In genomic region chr5:53591683-53592050, GRCm38 (mm10) we compare ENCODE assay signal across 8 mouse cellular contexts.
A peak's percentile ranks its signal among the peaks of the same experiment; 100 is the strongest.
DNase-seq lines count a peak whose midpoint lies in the region; ATAC-seq and TF ChIP-seq lines count a peak whose summit lies in the region.

No protein-coding gene starts in this region.

- H3K4me2 ChIP-seq in heart, postnatal 0 days (ENCODE audit: low read depth, low read length) = peak overlapping the region; percentile 99
- peak overlapping the region; percentile 85 for H3K4me2 ChIP-seq in forebrain, postnatal 0 days (ENCODE audit: low read depth)
- H3K4me2 ChIP-seq in midbrain, embryonic 11.5 days = peak overlapping the region; percentile 85

- 7% methylated on average over 8 of the region's 8 CpGs for WGBS in heart, postnatal 0 days
- under 1% methylated on average over 8 of the region's 8 CpGs for WGBS in forebrain, postnatal 0 days
- WGBS in midbrain, embryonic 11.5 days = 1% methylated on average over 8 of the region's 8 CpGs

- peak overlapping the region; percentile 96 for H3K9ac ChIP-seq in heart, postnatal 0 days (replicated peaks; ENCODE audit: low read depth, low read length)
- H3K9ac ChIP-seq in ES-E14 (ENCODE audit: insufficient read depth, low read depth, low read length, poor library complexity, severe bottlenecking) = peak overlapping the region; percentile 93
- peak overlapping the region; percentile 82 for H3K9ac ChIP-seq in forebrain, postnatal 0 days
- H3K9ac ChIP-seq in midbrain, embryonic 11.5 days (ENCODE audit: low read length) = peak overlapping the region; percentile 98

- no peak for TF ChIP-seq EP300 in heart, postnatal 0 days (IDR thresholded peaks at IDR 0.05; ENCODE audit: low read depth)

- peak overlapping the region; percentile 98 for H3K27ac ChIP-seq in heart, postnatal 0 days (ENCODE audit: low read depth)
- H3K27ac ChIP-seq in ES-E14 (ENCODE audit: insufficient read depth, low read depth, low read length, poor library complexity, severe bottlenecking) = peak overlapping the region; percentile 97; the same call in 1 of the 2 replicates
- H3K27ac ChIP-seq in forebrain, postnatal 0 days (ENCODE audit: low read depth, low read length) = peak overlapping the region; percentile 98; the same call in 1 of the 2 replicates
- peak overlapping the region; percentile 91; the same call in 1 of the 2 replicates for H3K27ac ChIP-seq in midbrain, embryonic 11.5 days (ENCODE audit: low read depth, low read length)

- peak overlapping the region; percentile 89 for H3K4me3 ChIP-seq in heart, postnatal 0 days (ENCODE audit: low read depth, low read length)
- H3K4me3 ChIP-seq in ES-E14 (ENCODE audit: insufficient read depth in 1 of 2, low read depth in 1 of 2, low read length in 2 of 2, poor library complexity in 1 of 2, severe bottlenecking in 1 of 2) = peak overlapping the region; percentile 85 to 94
- peak overlapping the region; percentile 79 for H3K4me3 ChIP-seq in forebrain, postnatal 0 days (ENCODE audit: low read depth, low read length)
- H3K4me3 ChIP-seq in midbrain, embryonic 11.5 days (ENCODE audit: low read depth, low read length) = peak overlapping the region; percentile 92

- H3K4me1 ChIP-seq in heart, postnatal 0 days (ENCODE audit: control insufficient read depth, insufficient read depth) = peaks cover 10% of the 10 kb centered on the region; the same call in 1 of the 2 replicates
- H3K4me1 ChIP-seq in ES-E14 (ENCODE audit: control insufficient read depth in 2 of 2, insufficient read depth in 2 of 2, low read length in 2 of 2, poor library complexity in 1 of 2) = peaks cover 6 to 13% of the 10 kb centered on the region in 2 experiments; a peak in 2 of 4 replicates
- H3K4me1 ChIP-seq in forebrain, postnatal 0 days (ENCODE audit: insufficient read depth) = peaks cover 16% of the 10 kb centered on the region
- peaks cover 20% of the 10 kb centered on the region for H3K4me1 ChIP-seq in midbrain, embryonic 11.5 days (ENCODE audit: control insufficient read depth, insufficient read depth, low read length)

- H3K27me3 ChIP-seq in heart, postnatal 0 days (ENCODE audit: control insufficient read depth, insufficient read depth, low read length) = no peaks in the 10 kb centered on the region
- H3K27me3 ChIP-seq in forebrain, postnatal 0 days (ENCODE audit: insufficient read depth, low read length) = no peaks in the 10 kb centered on the region; the same call in 1 of the 2 replicates
- no peaks in the 10 kb centered on the region for H3K27me3 ChIP-seq in midbrain, embryonic 11.5 days (ENCODE audit: control insufficient read depth, insufficient read depth, low read length)

- H3K36me3 ChIP-seq in heart, postnatal 0 days (replicated peaks; ENCODE audit: control insufficient read depth, insufficient read depth, low read length) = no peaks in the 10 kb centered on the region
- no peaks in the 10 kb centered on the region for H3K36me3 ChIP-seq in ES-E14 (ENCODE audit: control insufficient read depth, insufficient read depth, low read length, poor library complexity, severe bottlenecking)
- H3K36me3 ChIP-seq in forebrain, postnatal 0 days (ENCODE audit: insufficient read depth) = no peaks in the 10 kb centered on the region
- H3K36me3 ChIP-seq in midbrain, embryonic 11.5 days (ENCODE audit: control insufficient read depth, insufficient read depth, low read length) = no peaks in the 10 kb centered on the region

- ATAC-seq in heart, postnatal 0 days (ENCODE audit: insufficient read depth, low read depth) = no peak
- ATAC-seq in forebrain, postnatal 0 days = no peak
- ATAC-seq in midbrain, embryonic 11.5 days (ENCODE audit: low FRiP score) = no peak

- intact Hi-C loops in heart, postnatal 36 days (cut with DNase I) = loop anchor here (2.0 to 5.0 kb wide), 2 partner anchors 121 to 209 kb away; no protein-coding TSS in a partner anchor

- H3K9me3 ChIP-seq in heart, postnatal 0 days (replicated peaks; ENCODE audit: control insufficient read depth, low read length) = no peaks in the 10 kb centered on the region
- no peaks in the 10 kb centered on the region for H3K9me3 ChIP-seq in ES-E14 (ENCODE audit: control insufficient read depth, insufficient read depth, low read depth, low read length)
- H3K9me3 ChIP-seq in forebrain, postnatal 0 days (ENCODE audit: low read length) = no peaks in the 10 kb centered on the region
- no peaks in the 10 kb centered on the region for H3K9me3 ChIP-seq in midbrain, embryonic 11.5 days (ENCODE audit: control insufficient read depth, low read length)

- in situ Hi-C loops in ES-E14 (cut with MboI; ENCODE audit: low sequenced_read_pairs in 2 of 2, unreplicated experiment in 2 of 2) = loop anchor here in 1 of 2 experiments (10.0 kb wide), 1 partner anchor 237 kb away; no protein-coding TSS in a partner anchor

- TF ChIP-seq CTCF in heart, postnatal 0 days (IDR thresholded peaks at IDR 0.05; ENCODE audit: low read depth) = no peak
- no peak; the same call in 1 of the 2 replicates for TF ChIP-seq CTCF in forebrain, postnatal 0 days (IDR thresholded peaks at IDR 0.05; ENCODE audit: low read depth)

- DNase-seq in heart, postnatal 0 days (ENCODE audit: low spot score) = no peak
- DNase-seq in heart, postnatal 36 days = no peak
- DNase-seq in ES-E14 (ENCODE audit: low read depth, low spot score) = no peak
- no peak for DNase-seq in forebrain, postnatal 0 days
- no peak for DNase-seq in midbrain, embryonic 11.5 days (ENCODE audit: low spot score, missing footprints)
- no peak for DNase-seq in urinary bladder, adult 18-20 months (ENCODE audit: low spot score in 2 of 2)
- no peak for DNase-seq in spleen, postnatal 4 days (ENCODE audit: low spot score in 2 of 2)
- no peak for DNase-seq in left cerebral cortex, adult 8-10 months (ENCODE audit: low spot score in 2 of 2)

TF ChIP-seq in ES-E14, 5 proteins besides CTCF, POLR2A, EP300 and RAD21:
- TF ChIP-seq CHD2 (IDR thresholded peaks at IDR 0.05; ENCODE audit: low read depth, low read length) = no peak
- TF ChIP-seq MAFK (IDR thresholded peaks at IDR 0.05; ENCODE audit: insufficient read depth, low read depth, low read length) = no peak
- no peak for TF ChIP-seq HCFC1 (IDR thresholded peaks at IDR 0.05; ENCODE audit: borderline replicate concordance, insufficient read depth, low read length)
